Mouse (Mus musculus) splenic B cell, adult 2 months (primary cell): ENCODE results near the gene Meis1.

Source experiments
- DNase-seq: peaks from one replicate; pipeline ENCODE4 v3.0.0-alpha.2; 2011; ENCODE audit warnings: low read depth, low spot score
- H3K27me3 ChIP-seq: 2 replicates; pipeline ENCODE4 v1.6.1; 2012; ENCODE audit warnings: mild to moderate bottlenecking, low read length, moderate library complexity, mixed read lengths; ENCODE audit not compliant: control insufficient read depth, poor library complexity, insufficient read depth, severe bottlenecking
- H3K36me3 ChIP-seq: 2 replicates; pipeline ENCODE4 v1.6.1; 2012; ENCODE audit warnings: mild to moderate bottlenecking, low read length, moderate library complexity, mixed read lengths; ENCODE audit not compliant: control insufficient read depth, poor library complexity, insufficient read depth, severe bottlenecking

Gene Meis1

DNA sequence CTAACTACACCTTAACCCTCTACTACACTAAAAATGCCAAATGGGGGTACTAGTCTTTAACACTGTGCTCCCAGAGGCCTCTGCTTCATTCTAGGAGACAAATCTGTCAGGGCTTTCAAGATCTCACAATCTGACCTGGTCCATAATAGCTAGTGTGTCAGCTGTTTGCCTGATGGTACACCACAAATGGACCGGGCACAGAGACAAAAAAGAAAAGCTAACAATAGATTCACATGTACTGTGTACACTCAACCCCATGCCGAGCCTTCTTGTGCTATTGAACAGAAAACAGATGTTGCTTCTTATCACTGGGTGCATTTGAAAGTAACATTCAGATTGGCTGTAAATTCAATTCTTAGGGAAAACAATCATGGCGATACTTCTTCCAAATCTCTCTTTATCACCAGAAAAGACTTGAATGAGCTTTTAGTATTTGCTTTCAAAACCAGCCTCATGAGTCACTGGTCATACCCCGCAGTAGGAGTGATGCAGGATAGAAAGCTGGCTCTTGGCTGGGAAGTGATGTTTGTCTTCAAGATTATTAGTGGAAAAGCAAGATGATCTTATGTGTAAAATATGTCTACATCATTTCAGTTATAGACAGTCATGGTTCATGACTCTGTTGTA is 30.0 kb downstream of the Meis1 start:
- no peak for DNase-seq
- no peaks in the 10 kb centered on the region for H3K27me3 ChIP-seq

DNA sequence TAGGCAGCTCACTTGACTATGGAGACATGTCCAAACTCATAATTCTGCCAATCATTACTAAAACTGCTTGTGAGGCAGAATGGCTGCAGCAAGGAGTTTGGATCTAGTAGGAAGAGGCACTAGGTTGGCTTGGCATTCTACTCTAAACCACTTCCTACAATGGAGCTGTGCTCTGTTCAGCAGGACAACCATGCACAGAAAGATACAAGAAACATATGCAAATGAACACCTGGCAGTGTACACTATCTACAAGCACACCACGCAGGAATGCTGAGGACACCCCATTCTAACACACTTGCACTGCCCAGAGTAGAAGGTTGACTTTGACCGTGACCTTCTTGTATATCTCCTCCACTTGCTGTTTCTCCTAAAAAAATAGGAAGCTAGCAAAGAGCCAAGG is 35.0 kb downstream of the Meis1 start:
- Histone ChIP-seq H3K36me3 (no peaks in the 10 kb centered on the region), H3K27me3 (no peaks in the 10 kb centered on the region)
- DNase-seq, result no peak

More for the DNA sequence above, 30.0 kb downstream of the Meis1 start:
- no peaks in the 10 kb centered on the region for H3K36me3 ChIP-seq

- Histone ChIP-seq H3K27me3 (no peaks in the 10 kb centered on the region), H3K36me3 (no peaks in the 10 kb centered on the region)
- no peak for DNase-seq
These were observed 35.5 kb downstream of the Meis1 start for GRCm38 (mm10) chr11:18983294-18983693.

DNA sequence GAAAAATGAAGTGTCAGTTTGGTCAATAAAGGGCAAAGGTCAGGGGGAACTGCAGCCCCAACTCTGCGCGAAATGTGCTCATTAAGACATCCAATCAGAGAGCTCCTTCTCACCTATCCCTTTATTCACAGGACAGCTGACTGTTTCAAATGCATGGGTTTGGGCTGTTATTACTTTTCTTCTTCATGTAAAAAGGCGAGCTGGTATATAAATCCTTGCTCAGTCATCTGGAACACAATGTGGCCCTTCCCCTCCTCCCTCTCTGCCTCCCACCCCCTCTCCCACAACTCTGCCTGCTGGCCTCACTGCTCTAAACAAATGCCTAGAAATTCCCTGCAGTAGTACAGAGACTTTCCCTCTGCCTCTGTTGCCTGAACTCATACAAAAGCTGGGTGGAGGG is 36.5 kb downstream of the Meis1 start:
- no peak for DNase-seq
- no peaks in the 10 kb centered on the region for H3K36me3 ChIP-seq
- H3K27me3 ChIP-seq, result no peaks in the 10 kb centered on the region

DNA sequence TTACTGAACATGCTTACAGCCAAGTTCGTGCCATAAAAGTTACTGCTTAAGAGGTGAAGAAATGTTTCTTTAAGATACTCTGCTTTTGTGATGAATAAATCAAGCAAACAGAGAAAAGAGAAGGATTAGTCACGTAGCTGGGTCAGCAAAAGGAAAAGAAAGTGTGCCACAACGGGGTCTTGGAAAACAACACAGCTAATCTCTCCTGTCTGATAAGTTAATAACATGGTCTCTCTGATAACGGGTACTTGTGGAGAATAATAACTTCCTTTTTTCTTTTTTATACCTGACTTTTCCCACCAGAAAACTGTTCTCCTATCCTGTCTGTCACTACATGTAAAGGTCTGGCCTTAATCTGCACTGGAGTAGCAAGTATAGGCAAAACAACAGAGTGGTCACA is 37.4 kb downstream of the Meis1 start:
- Histone ChIP-seq H3K27me3 (no peaks in the 10 kb centered on the region), H3K36me3 (no peaks in the 10 kb centered on the region)
- no peak for DNase-seq

DNA sequence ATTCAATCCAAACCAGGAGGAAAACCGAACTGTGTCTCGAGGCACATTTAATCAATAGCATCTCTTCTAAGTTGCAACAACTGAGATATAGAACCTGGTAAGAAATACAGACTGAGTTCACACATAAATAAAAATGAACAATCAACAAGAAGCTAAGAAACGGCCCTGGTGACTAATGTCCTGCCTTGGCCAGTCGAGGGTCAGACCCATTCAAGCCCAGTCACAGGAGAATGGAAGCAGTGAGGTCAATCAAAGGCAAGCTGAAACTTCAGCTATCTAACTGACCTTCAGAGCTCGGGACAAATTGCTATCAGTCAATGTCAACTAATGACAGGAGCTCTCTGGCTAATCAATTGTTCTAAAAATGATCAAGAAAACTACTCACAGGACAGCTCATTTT is 38.2 kb downstream of the Meis1 start:
- DNase-seq, result no peak
- H3K36me3 ChIP-seq, result no peaks in the 10 kb centered on the region
- no peaks in the 10 kb centered on the region for H3K27me3 ChIP-seq

- DNase-seq, result no peak
- H3K27me3 ChIP-seq, result no peaks in the 10 kb centered on the region
- H3K36me3 ChIP-seq, result no peaks in the 10 kb centered on the region
These were observed 43.7 kb downstream of the Meis1 start for GRCm38 (mm10) chr11:18975087-18975486.

DNA sequence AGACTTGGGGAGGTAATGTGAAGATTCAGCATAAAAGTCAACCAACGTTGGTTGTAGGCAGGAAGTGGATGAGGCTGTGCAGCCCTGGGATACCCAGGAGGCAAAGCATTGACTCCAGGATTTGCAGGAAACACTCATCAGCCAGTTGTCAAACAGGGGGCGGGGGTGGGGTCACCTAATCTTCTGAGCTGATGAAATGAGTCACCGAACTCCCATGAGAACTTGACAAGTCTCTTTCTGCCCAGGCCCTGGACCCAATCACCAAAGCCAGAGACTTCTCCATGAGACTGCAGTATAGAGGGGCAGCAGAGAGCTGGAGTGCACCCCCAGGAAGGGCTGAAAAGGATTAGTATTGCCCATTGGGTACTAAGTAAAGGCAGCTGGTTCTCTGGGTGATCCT is 45.0 kb downstream of the Meis1 start:
- H3K36me3 ChIP-seq, result no peaks in the 10 kb centered on the region
- no peak for DNase-seq
- H3K27me3 ChIP-seq, result no peaks in the 10 kb centered on the region

GRCm38 (mm10) chr11:18972968-18973367 is 45.8 kb downstream of the Meis1 start:
- no peaks in the 10 kb centered on the region for H3K36me3 ChIP-seq
- no peak for DNase-seq
- no peaks in the 10 kb centered on the region for H3K27me3 ChIP-seq

DNA sequence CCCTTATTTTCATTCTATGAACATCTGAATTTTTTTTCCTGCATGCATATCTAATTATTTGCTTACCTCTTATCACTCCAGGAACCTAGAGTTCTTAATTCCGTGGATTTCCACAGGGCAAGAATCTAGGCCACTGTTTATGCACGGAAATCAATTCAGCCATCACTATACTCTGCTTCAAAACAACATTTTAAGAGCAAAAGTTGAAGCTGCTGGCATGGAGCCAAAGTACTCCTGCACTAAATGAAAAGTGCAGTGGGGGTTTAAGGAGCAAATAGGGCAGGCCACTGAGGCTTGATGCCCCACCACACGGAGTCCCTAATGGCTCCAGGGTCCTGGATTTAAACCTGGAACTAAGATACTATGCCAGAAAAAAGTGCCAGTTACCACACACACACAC is 47.2 kb downstream of the Meis1 start:
- no peaks in the 10 kb centered on the region for H3K27me3 ChIP-seq

DNA sequence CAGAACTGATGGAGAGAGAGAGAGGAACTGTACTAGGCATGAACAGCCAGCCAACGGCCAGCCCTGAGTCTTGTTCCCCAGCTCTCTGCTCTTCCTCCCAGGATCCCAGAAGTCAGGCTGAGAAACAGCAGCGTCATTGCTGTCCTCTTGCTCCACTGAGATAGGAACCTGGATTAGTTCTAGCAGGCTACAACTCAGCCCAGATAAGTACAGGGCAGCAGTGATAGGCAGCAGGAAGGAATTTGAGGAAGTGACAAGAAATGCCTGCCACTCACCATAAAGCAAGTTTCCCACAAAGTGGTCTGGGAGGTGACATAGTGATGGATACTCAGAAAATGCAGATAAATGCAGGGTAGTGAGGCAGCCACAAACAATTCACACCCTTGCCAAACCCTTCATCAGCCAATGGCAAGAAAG is 48.9 kb downstream of the Meis1 start:
- no peaks in the 10 kb centered on the region for H3K27me3 ChIP-seq
- H3K36me3 ChIP-seq, result no peaks in the 10 kb centered on the region
- no peak for DNase-seq

More for the DNA sequence above, 47.2 kb downstream of the Meis1 start:
- no peaks in the 10 kb centered on the region for H3K36me3 ChIP-seq
- DNase-seq, result no peak

DNA sequence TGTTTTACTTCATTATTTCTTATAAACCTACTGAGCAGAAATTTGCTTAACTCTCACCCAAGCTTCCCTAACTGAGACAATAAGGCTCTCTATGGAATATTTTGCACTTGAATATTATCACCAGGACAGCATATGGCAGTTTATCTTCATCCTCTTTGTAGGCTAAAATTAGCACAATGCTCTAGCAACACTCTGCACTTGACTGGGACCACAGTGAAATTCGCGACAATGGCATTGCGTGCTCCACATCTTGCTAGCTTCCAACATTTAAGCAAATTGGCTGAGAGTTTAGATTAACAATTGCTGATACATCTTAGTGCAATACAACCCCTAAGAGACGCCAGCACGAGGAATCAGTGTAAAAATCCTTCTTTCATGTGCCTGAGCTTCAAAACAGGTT is 54.4 kb downstream of the Meis1 start:
- DNase-seq, result no peak
- no peaks in the 10 kb centered on the region for H3K27me3 ChIP-seq
- H3K36me3 ChIP-seq, result no peaks in the 10 kb centered on the region

DNA sequence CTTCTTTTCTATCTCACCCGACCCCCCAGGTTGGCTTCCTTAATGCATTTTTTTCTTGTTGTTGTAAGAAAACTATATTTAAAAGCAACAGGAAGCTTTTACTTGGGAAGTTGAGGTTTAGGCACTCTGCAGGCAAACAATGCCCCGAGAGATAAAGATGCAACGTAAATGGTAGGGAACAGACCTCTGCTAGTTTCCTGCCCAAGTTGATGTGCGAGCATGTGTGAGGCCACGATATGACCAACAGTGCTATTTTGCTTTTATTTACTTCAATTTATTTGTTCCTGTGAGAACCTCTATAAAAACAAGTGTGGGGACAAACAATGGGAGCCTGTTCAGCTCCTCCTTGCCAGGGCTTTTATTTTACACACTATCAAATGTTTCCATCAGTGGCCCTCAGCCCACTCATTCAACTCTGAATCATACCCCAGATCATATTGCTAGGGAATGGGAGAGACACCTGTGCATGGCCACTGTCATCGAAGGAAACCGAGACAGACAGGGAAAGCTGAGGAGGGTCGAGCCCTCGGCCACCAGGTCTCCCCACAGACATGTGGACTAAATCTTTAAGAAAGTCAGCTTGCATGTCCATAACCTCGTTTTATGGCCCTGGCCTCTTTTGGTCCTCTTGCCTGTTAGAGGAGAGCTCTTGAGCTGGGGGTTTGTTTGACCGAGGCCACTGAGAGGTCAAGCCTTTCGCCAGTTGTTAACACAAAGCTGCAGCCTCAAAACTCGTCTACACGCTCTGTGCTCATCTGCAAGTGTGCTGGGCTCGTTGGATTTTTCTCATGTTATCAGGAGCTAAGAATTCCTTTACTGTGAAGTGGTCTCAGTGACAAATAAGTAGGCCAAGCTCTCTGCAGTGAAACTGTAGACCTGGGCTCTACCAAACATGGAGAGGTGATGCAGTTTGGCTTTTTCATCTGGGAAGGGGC is 55.3 kb downstream of the Meis1 start:
- Histone ChIP-seq H3K36me3 (no peaks in the 10 kb centered on the region), H3K27me3 (no peaks in the 10 kb centered on the region)
- DNase-seq, result no peak

GRCm38 (mm10) chr11:18959465-18959864 is 59.3 kb downstream of the Meis1 start:
- Histone ChIP-seq H3K36me3 (no peaks in the 10 kb centered on the region), H3K27me3 (no peaks in the 10 kb centered on the region)
- DNase-seq, result no peak
